Mouse (Mus musculus): ENCODE results near the gene Acmsd.
"Not testable (repeated sequence)": the region's sequence is repeated elsewhere in the genome, so short reads cannot be mapped to it uniquely, and the experiment has no call there.

The Acmsd gene

DNA sequence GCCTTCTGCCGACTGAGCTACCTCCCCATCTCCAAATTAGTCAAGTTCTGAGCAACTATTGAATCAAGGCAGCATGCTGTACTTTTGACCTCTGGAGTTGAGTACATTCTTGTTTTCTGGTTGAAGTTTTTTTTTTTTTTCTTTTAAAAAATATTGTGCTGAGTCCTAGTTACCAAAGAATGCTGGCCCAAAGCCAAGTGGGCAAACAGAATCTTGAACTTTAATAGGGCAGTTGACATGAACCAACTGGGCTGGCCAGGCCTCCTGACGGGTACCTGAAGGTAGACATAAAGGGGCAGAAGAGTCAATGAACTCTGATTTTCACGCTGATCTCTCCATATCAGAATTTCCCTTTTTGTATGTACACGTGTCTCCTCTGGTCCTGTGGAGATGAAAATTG lies at the start of gene Acmsd:
Acmsd (plus strand) TSS at position 318 of the 400 bp plus-strand sequence.
- no peak for DNase-seq (ENCODE audit: low spot score)

DNA sequence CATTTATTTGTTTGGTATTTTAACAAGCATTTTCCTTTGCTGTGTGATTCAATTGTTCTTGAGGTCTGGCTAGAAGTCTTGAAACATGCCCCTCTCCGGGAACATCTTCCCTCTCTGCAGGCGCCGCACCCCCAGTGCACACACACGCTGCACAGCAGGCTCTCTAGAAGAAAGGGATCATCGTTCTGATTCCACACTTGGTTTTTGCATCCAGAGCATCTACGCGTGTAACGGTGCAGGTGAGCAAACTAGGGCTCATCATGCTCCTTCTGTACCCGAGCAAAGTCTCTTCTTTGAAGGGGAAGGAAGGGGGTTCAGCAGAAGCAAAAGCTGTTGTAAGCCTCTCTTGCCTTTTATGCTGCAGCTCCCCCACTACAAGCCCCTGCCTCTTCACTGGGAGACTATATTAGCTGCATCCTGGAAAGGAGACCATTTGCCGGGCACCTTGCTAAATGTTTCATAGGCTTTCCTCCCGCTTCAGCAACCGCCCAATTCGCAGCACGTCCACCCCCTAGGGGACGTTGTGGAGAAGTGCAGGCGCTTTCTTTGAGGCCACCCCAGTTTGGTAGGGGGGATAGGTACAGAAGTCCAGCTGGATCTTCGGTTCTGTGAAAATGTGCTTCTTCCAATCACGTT lies 49.6 kb upstream of the Acmsd start, which contains the start of gene Tmem163:
Tmem163 (minus strand) TSS at position 51 of the 636 bp plus-strand sequence.
- no peak for DNase-seq (ENCODE audit: low spot score)

DNA sequence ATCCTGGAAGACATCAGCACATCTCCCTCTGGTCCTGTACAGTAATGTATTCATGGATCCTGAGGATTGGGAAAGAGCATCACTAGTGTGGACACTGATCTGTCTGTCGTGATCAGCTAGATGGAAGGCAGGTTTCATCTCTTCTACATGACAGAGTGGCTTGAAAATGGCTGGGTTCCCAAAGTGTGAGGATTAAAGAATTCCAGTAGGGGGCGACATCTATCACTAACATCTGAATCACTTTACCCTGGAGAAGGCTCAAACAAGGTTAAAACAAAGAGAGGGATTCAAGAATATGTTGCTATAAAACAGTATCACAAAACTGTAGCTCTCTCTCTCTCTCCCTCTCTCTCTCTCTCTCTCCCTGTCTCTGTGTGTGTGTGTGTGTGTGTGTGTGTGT lies 32.7 kb upstream of the Acmsd start:
- DNase-seq (ENCODE audit: low spot score) = no peak

DNA sequence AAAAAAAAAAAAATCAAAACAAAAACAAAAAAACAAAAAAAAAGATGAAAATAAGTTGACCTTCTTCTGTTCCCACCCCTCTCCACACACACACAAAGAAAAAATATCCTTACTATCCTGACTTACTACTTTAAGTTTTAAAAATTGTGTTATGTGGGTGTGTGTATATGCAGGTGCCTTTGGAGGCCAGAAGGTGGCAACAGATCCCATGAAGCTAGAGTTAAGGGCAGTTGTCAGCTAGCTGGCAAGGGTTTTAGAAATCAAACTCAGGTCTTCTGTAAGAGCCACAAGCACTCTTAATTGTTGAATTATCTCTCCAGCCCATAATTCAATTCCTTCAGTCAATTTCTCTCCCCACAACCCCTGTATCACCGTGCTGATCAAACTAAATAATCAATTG lies 27.0 kb upstream of the Acmsd start:
- DNase-seq (ENCODE audit: low spot score) = no peak

DNA sequence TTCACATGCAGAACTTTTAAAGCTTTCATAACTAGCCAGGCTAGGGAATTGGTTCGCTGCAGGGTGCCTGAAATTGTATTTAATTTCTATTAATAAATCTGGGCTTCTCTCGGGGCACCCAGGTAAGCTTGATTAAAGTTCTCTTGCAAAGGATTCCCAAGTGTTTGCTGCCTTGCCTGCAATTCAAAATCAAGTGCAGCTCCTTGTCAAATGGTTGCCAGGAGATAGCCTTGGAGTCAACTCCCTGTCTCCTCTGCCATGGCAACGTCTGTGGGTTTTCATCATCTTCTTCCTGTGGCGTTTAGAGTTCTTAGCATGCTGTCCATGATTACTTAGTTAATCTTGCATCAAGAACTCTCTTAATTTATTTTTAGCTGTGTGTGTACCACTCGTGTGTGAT lies 22.9 kb upstream of the Acmsd start:
- no peak for DNase-seq (ENCODE audit: low spot score)

DNA sequence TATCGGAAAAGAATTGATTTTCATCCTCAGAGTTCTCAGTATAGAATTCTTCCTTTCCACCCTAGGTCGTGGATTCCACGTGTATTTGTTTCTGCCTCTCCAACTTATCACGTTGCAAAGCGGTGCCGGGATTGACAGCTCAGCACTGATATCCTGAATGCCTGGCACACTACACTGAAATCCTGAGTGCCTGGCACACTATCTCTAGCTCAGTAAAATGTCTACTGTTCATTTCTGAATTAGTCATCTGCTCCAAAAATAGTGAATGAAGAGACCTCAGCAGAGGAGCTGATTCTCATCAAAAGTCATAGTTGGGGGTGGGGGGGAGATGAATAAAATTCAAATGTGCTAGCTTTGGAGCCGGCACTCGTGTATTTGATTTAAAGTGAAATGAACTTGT lies 12.8 kb upstream of the Acmsd start:
- peak; percentile 30 for DNase-seq (ENCODE audit: low spot score)

DNA sequence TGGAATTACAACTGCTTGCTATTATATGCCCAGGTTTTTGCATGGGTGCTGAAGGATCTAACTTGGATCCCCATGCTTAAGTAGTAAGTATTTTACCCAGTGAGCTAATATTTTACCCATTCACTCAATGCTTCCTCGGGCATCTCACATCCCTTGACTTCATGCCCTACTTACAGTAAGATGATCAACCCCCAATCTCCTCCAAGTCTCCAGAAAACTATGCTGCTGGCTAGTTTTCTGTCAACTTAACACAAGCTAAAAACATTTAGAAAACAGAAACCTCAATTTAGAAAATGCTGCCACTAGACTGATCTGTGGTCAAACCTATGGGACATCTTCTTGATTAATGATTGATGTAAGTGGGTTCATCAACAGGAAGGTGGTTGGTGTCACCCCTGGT lies 10.9 kb upstream of the Acmsd start:
- no peak for DNase-seq (ENCODE audit: low spot score)

DNA sequence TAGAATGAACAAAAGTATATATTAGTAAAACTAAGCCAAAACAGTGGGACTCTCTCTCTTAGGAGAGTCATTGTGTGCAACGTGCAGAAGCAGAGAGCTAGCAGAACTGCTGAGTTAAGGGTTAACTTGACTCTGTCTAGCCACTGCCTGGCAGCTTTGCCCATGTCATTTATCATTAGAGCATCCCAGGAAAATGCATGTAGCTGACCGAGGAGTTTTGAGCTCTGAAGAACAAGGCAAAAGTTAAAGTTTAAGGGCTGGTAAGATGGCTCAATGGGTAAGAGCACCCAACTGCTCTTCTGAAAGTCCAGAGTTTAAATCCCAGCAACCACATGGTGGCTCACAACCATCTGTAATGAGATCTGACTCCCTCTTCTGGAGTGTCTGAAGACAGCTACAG lies 5.6 kb upstream of the Acmsd start:
- no peak for DNase-seq (ENCODE audit: low spot score)

DNA sequence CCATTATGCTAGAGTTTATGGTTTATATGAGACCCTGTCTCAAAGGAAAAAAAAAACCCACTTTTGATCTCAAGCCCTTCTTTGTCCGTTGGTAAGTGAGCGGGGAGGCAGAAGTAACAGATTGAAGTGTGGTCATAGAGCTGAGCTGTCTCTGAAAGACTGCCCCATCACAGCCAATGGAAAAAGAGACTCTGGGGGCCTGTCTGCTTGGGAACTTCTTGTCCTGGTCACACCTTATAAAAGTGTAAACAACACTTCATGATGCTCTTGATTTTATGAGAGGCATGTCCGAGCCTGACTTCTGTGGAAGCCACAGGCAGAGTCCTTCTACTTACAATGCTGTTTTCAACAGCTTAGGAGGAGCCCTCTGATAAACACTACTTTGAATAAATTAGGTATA lies 1.9 kb downstream of the Acmsd start:
- DNase-seq (ENCODE audit: low spot score) = no peak

DNA sequence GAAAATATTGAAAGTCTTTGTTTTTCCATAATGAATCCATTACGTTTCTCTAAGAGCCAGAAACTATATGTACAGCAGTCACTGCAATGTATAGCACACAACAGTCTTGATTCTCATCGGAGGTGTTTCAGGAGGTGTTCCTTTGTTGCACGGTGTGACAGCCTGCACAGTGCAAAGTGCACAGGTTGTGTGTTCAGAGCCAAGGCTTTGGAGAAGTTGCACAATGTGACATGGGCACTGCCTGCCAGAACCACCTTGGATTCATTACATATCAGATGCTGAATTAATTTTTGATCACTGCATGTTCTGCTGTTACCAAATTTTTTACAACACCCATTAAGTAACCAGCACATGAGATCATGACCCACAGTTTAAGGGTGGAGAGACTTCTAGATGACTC lies 3.2 kb downstream of the Acmsd start:
- no peak for DNase-seq (ENCODE audit: low spot score)

DNA sequence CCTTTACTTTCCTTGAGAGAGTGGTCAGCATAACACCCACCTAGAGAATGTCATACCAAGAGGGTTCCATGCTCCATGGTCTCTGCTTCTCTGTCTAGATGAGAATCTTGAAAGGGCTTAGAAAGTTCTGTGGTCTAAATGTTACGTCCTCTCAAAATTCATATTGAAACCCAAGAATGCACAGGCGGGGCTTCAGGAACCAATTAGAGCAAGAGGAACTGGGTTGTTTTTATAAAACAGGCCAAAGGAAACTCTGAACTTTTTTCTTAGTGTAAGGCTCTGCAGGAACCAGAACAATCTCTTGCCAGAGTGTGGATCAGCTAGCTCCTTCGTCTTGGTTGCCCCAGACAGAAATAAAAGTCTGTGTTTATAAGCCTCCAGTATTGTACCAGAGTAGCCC lies 3.6 kb downstream of the Acmsd start:
- no peak for DNase-seq (ENCODE audit: low spot score)

DNA sequence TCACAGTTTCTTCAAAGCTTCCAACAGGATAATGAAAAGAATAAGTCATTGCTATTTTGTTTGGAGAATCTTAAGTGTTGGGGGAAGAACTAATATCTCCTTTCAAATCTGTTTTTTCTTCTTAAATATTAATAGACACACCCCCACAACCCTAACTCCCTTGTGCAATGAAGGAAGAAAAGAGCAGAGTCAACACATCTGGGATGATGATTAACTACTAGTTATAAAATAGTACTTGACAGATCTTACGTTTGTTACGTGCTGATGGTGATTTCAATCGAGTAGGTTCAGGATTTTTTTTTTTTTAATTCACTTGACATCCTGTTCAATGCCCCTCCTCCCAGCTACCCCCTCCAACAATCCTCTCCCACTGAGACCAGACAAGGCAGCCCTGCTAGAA lies 6.1 kb downstream of the Acmsd start:
- no peak for DNase-seq (ENCODE audit: low spot score)

DNA sequence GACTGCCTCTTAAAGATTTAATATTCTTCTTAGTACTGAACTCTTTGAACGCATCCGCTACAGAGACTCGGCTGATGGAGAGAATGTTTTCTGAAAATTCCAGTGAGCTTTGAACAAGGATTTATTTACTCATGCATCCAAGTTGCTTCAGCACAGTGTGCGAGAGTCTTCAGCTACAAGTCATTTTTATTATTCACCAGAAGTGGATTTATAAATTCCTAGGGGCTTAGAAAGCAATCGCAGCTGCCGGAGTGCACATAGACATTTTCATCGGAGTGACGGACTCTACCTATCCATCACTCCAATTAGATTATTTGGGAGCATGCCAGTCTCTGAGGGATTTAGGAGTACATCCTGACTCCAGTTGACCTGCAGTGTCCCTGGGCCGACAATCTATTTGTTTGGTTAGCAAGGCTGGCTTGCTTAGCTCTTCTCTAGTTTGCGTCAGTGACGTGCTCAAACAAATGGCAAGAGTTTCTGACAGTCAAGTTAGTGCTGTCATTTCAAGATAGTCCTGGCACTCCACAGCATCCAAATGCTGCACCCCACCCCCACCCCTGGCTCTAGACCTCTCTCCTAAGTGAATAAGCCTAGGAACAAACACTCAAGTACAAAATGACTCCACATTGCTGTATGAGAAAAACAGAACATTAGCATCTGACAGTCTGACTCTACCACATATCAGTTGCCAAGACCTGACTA lies 21.3 kb downstream of the Acmsd start:
- no peak for DNase-seq (ENCODE audit: low spot score)

DNA sequence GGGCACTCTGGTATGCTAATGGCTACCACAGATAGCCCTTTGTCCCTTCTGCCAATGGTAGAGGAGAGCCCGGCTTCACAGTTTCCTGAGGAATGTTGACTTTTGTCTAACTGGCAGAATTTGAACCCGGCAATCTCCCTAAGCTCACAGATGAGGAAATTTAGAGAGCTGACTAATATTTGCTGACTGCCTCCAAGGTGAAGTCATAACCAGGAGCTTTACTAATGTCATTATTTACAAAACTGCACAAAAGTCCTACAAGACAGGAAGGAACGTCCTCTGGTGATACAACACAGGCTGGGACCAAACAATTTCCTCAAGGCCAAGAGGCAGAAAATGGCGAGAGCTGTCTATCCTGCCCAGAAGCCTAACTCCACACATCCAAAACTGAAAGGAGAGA lies 26.6 kb downstream of the Acmsd start:
- no peak for DNase-seq (ENCODE audit: low spot score)

DNA sequence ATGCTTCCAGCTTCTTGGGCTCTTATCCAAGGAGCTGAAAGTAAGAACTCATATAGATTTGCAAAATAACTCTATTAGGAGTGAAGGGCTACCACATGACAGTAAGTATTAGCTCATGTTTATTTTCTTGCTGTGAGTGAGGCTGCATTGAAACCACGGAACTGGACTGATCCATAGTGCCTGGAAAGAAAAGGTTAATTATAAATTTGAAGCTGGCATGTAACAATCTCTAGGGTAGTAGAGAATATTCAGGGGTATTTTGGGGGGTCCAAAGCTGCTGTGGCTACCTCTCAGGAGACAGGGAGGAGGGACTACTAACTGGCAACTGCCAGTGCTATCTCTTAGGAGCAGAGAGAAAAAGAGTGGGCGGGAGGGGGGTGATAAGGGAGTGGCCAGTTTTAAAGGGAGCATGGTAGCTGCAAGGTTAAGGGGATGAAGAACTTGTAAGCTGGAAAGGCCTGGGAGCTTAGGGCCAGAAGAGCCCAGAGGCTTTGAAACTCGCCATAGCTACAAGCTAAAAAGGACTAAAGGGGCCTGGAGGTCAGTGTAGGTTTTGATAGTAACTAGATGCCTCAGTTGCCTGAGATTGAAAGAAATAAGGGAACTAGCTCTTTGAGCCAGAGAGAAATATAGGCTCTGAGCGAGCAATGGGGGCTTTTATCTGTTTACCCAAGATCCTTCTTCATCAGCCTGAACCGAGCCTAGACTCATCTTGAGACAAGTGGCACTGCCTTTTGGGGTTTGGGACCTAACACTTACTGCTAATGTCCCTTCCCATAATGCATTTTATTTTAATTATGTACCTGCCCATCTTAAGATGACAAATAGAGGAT lies 27.3 kb downstream of the Acmsd start:
- DNase-seq (ENCODE audit: low spot score) = no peak

DNA sequence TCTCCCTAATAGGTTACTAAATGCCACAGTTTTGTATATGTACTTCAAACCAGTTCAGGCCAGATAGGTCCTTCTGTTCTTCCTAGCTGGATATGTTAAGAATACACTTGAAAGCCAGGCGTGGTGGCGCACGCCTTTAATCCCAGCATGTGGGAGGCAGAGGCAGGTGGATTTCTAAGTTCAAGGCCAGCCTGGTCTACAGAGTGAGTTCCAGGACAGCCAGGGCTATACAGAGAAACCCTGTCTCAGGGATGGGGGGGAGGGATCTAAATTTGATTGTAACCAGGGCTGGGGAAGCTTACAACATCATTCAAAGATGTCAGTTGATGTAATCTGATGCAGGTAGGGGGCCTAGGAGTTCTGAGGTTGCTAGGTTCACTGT lies 27.9 kb downstream of the Acmsd start:
- not testable (repeated sequence) for DNase-seq (ENCODE audit: low spot score)

DNA sequence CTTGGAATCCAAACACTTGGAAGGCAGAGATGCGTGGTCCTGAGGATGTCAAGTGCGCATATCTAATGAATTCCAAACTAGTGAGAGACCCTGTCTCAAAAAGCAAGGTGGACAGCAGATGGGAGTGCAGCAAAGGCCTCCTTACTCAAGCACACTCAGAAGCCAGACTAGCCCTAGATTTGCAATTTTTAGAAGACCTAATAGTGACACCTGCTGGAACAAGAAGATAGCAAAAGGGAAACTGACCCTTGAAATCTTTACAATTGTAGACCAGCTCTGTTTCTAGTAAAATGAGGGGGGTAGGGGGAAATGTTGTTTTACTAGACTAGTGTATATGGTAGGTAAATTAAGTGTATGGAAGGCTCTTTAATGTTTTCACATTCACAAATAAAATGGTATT lies 36.3 kb downstream of the Acmsd start:
- DNase-seq (ENCODE audit: low spot score) = no peak

DNA sequence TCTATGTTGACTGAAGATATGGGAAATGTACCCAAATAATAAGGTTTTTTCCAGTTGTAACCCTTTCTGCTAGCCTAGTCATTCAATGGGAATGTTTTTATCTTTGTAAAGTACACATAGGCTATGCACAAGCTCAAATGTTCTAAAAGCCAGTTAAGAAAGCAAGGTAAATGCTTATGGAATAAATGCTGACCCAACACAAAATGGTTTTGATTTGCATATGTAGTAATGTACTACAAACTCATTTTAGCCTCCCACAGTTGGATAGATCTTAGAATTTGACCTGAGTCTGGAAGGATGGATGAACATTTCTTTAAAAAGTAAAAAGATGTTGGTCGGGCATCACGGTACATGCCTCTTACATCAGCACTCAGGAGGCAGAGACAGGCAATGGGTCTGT lies 37.5 kb downstream of the Acmsd start:
- DNase-seq (ENCODE audit: low spot score) = no peak

DNA sequence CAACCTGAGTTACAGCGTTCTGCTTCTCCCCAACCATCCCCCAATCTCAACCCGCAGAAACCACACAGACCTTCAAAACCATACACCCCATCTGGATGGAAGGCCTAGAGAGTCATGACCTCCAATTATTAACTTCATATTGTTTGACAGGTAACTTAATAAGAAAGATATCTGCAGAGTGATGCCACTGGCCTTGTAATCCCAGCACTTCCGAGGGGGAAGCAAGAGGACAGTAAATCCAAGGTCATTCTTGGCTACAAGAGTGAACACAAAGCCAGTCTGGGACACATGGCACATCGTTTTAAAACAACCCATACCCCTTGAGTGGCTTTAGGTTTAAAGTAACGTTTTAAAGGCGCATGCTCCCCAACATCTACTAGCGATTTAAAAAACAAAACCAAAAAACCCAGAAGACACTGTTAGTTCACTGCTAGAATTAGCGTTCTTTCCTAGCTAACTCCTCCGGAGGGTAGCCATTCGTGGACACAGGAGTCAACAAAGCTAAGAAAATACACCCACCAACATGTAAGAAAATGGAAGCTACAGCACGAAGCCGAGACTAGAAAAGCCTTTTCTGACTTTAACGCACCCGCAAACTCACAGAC lies 44.1 kb downstream of the Acmsd start:
- no peak for DNase-seq (ENCODE audit: low spot score)

DNA sequence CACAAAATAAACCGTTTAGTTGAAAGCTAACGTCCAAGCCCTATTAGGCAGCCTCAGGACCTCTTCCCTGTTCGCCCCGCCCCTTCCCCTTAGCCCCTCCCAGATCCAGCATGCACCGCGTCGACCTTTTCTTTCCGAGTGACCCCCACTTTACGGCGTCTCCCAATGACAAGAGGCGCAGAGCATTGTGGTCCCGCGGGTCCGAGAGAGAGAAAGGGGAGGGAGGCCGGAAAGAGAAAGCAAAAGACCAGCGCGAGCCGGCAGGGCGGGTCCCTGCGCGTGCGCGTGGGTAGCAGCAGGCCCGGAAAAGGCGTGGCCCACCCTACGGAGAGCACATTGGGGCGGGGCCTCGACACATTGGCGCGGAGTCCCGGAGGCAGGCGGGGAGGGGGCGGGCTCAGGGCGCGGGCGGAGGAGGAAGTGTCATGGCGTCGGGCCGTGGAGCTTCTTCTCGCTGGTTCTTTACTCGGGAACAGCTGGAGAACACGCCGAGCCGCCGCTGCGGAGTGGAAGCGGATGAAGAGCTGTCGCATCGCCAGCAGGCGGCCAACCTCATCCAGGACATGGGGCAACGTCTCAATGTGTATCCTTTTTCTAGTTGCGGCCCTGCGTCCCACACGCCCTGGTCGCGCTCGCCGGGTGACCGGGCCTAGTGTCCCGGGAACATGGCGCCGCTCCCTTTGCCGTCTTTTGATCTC lies 44.7 kb downstream of the Acmsd start, which contains the start of gene Ccnt2:
Ccnt2 (plus strand) TSS at position 362 of the 698 bp plus-strand sequence.
- peak; percentile 99 for DNase-seq (ENCODE audit: low spot score)

DNA sequence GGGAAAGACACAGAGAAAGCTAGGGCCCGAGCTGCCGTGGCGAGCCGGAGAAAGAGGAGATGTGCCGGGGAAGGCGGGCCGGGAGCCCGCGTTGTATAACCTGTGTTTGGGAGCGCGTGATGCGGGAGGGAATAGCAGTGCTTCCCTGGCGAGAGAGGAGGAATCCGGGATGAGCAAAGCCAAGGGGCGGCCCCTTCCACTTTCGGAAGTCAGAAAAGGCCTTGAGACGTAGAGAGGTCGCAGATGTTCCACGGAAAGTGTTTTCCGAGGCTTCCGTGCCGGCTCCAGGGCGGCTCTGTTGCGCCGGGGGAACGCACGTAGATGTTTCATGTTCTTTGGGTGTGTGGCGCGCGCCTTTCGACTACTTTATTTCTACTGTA lies 45.3 kb downstream of the Acmsd start:
- no peak for DNase-seq (ENCODE audit: low spot score)

DNA sequence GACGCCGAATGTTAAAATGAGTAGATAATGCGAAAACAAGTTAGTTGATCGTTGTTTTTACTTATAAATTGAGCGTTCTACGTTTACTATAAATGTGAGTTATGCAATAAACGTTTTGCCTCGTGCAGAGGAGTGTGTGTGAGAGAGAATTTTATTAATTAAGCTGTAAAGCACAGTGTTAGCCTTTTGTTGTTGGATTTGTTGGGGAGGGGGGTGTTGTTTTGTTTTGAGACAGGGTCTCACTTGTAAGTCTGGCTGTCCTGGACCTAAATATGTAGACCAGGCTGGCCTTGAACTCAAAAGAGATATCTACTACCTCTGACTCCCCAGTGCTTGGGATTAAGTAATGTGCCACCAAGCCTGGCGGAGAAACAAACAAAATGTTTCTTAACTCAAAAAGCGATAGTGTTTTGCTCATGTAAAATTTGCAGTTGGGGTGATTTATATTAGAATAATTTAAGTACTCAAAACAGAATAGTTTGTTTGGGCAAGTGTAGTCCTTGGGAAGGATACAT lies 46.0 kb downstream of the Acmsd start:
- DNase-seq (ENCODE audit: low spot score) = no peak
